ENCODE assay signal across 24 mouse cellular contexts in the genomic region with DNA sequence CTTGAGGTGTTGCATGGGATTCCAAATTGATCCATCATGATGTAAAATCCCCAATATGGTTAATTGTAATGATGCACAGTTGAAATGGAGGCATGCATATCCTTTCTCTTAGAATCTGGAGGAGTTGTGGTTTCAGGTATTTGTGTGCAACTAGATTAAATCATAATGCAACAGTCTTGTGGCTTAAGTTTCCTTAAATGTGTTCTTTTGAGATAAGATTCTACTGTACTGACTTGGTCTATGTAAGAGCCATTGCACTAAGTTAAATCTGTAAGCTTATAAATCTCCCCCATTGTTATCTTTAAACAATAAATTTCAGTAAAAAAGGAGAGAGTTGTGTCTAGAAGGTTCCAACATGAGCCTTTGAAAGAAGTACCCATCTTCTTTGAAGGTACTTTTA.
"Had no signal": no experiment of that assay in that cellular context is flagged by ENCODE, and none has a peak within 500 bp of the region (broad histone marks: within the 10 kb centered on the region; RNA-seq: fewer than 3 reads in every experiment).

No protein-coding gene starts in this region.

- DNase-seq: gastrocnemius, adult 2 months; gastrocnemius, postnatal 10 days; gastrocnemius, postnatal 25 days; heart, adult 18-20 months; heart, postnatal 10 days; heart, postnatal 4 days; kidney, adult 18-20 months; kidney, adult 8-10 months; kidney, postnatal 10 days; kidney, postnatal 25 days; kidney, postnatal 4 days; left cerebral cortex, postnatal 4 days had no signal

- H3K9me3 ChIP-seq: heart, embryonic 10.5 days; hindbrain, embryonic 10.5 days; hindbrain, embryonic 12.5 days; intestine, embryonic 15.5 days; limb, embryonic 13.5 days; limb, embryonic 15.5 days; liver, embryonic 12.5 days had no signal

- H3K4me3 ChIP-seq: gastrocnemius, adult 2 months; heart, embryonic 10.5 days; heart, embryonic 12.5 days; hindbrain, embryonic 10.5 days; hindbrain, embryonic 12.5 days; intestine, embryonic 15.5 days; layer of hippocampus, adult 2 months; left cerebral cortex, adult 2 months; limb, embryonic 13.5 days; limb, embryonic 15.5 days; liver, embryonic 12.5 days had no signal

- H3K27me3 ChIP-seq: heart, embryonic 12.5 days; hindbrain, embryonic 12.5 days; intestine, embryonic 15.5 days; limb, embryonic 13.5 days; limb, embryonic 15.5 days; liver, embryonic 12.5 days had no signal

- ATAC-seq: hindbrain, embryonic 16.5 days; intestine, embryonic 15.5 days; intestine, postnatal 0 days; liver, embryonic 12.5 days had no signal
